Mouse (Mus musculus) MEL (cell line): ENCODE results near the gene Zfp644. TPM values are rescaled to one million over a fixed set of nuclear protein-coding genes. Genes with fewer than 3 reads are reported as not detected.
A peak's percentile ranks its signal among the peaks of the same experiment; 100 is the strongest.

Experiments used
- DNase-seq: peaks from one replicate; pipeline ENCODE4 v3.0.0; 2011; ENCODE audit warnings: low read depth, low spot score
- H3K27ac ChIP-seq: 2 replicates; pipeline ENCODE4 v1.5.1; 2012; ENCODE audit warnings: low read depth, mild to moderate bottlenecking, control low read depth, low read length, moderate library complexity; ENCODE audit not compliant: control insufficient read depth
- H3K27me3 ChIP-seq, 2 experiments: fragments of 150-350 bp in 1 of 2; sonication (generic) in 1 of 2; 2 replicates each; pipeline ENCODE4 v1.6.1; 2012; ENCODE audit warnings: low read length in 2 of 2, mild to moderate bottlenecking in 2 of 2, improper control_type of control experiment in 1 of 2, moderate library complexity in 1 of 2; ENCODE audit not compliant: insufficient read depth in 2 of 2, control insufficient read depth in 1 of 2
- H3K36me3 ChIP-seq, 2 experiments: 2 replicates each; pipeline ENCODE4 v1.6.1; 2012 to 2014; ENCODE audit warnings: low read length in 2 of 2, improper control_type of control experiment in 1 of 2, inconsistent platforms in 1 of 2, mild to moderate bottlenecking in 1 of 2; ENCODE audit not compliant: insufficient read depth in 2 of 2, control insufficient read depth in 1 of 2
- H3K4me1 ChIP-seq, 2 experiments: fragments of 150-350 bp in 1 of 2; sonication (generic) in 1 of 2; 2 replicates each; pipeline ENCODE4 v1.6.1; 2012; ENCODE audit warnings: low read length in 2 of 2, improper control_type of control experiment in 1 of 2, mild to moderate bottlenecking in 1 of 2; ENCODE audit not compliant: insufficient read depth in 2 of 2, control insufficient read depth in 1 of 2
- H3K4me3 ChIP-seq, 2 experiments: fragments of 150-350 bp in 1 of 2; sonication (generic) in 1 of 2; 2 replicates each; pipeline ENCODE4 v1.5.1; 2012; ENCODE audit warnings: low read depth in 2 of 2, low read length in 2 of 2, mild to moderate bottlenecking in 2 of 2, moderate library complexity in 2 of 2, control low read depth in 1 of 2, improper control_type of control experiment in 1 of 2; ENCODE audit not compliant: control insufficient read depth in 1 of 2, insufficient read depth in 1 of 2
- H3K79me2 ChIP-seq: 2 replicates; pipeline ENCODE4 v1.6.1; 2012; ENCODE audit warnings: mild to moderate bottlenecking, low read length, moderate library complexity; ENCODE audit not compliant: control insufficient read depth, poor library complexity, insufficient read depth
- H3K9ac ChIP-seq: 2 replicates; pipeline ENCODE4 v1.6.1; 2012; ENCODE audit warnings: low read depth, mild to moderate bottlenecking, control low read depth, low read length, moderate library complexity; ENCODE audit not compliant: control insufficient read depth, poor library complexity, severe bottlenecking
- H3K9me3 ChIP-seq: fragments of 150-350 bp; sonication (generic); replicated peaks from 2 replicates; pipeline ENCODE4 v1.6.1; 2012; ENCODE audit warnings: mild to moderate bottlenecking, low read length, improper control_type of control experiment, moderate library complexity; ENCODE audit not compliant: insufficient read depth
- BHLHE40 ChIP-seq: IDR thresholded peaks from 2 replicates; pipeline ENCODE4 v1.6.1; 2012; ENCODE audit warnings: low read depth, mild to moderate bottlenecking, inconsistent platforms, low read length, improper control_type of control experiment, borderline replicate concordance
- CHD1 ChIP-seq: IDR thresholded peaks from 2 replicates; pipeline ENCODE4 v1.6.1; 2012; ENCODE audit warnings: low read depth, mild to moderate bottlenecking, inconsistent platforms, low read length, improper control_type of control experiment
- CHD2 ChIP-seq: IDR thresholded peaks from 2 replicates; pipeline ENCODE4 v1.6.1; 2011; ENCODE audit warnings: low read length, improper control_type of control experiment
- CTCF ChIP-seq, 3 experiments: IDR thresholded peaks in 2 of 3; conservative IDR thresholded peaks in 1 of 3; 2 replicates each; pipeline ENCODE4 v1.5.1; 2011 to 2012; ENCODE audit warnings: low read length in 3 of 3, low read depth in 2 of 3, mild to moderate bottlenecking in 2 of 3, improper control_type of control experiment in 1 of 3, inconsistent platforms in 1 of 3, mixed read lengths in 1 of 3, moderate library complexity in 1 of 3; ENCODE audit not compliant: control insufficient read depth in 1 of 3, insufficient read depth in 1 of 3, poor library complexity in 1 of 3, severe bottlenecking in 1 of 3
- ELF1 ChIP-seq: IDR thresholded peaks from 2 replicates; pipeline ENCODE4 v1.6.1; 2014; ENCODE audit warnings: low read depth, mild to moderate bottlenecking, inconsistent platforms, low read length, improper control_type of control experiment, moderate library complexity
- EP300 ChIP-seq, 2 experiments: IDR thresholded peaks; 2 replicates each; pipeline ENCODE4 v1.6.1; 2011; ENCODE audit warnings: improper control_type of control experiment in 2 of 2, low read length in 2 of 2, low read depth in 1 of 2, mild to moderate bottlenecking in 1 of 2
- GABPA ChIP-seq: IDR thresholded peaks from 2 replicates; pipeline ENCODE4 v1.6.1; 2012; ENCODE audit warnings: low read depth, mild to moderate bottlenecking, inconsistent platforms, low read length, improper control_type of control experiment, moderate library complexity
- HCFC1 ChIP-seq: IDR thresholded peaks from 2 replicates; pipeline ENCODE4 v1.6.1; 2012; ENCODE audit warnings: low read depth, mild to moderate bottlenecking, inconsistent platforms, low read length, improper control_type of control experiment, moderate library complexity
- JUND ChIP-seq: IDR thresholded peaks from 2 replicates; pipeline ENCODE4 v1.6.1; 2011; ENCODE audit warnings: low read depth, mild to moderate bottlenecking, improper control_type of control experiment, low read length
- MAFK ChIP-seq: IDR thresholded peaks from 2 replicates; pipeline ENCODE4 v1.6.1; 2011; ENCODE audit warnings: low read depth, mild to moderate bottlenecking, low read length, improper control_type of control experiment, borderline replicate concordance
- MAX ChIP-seq: IDR thresholded peaks from 2 replicates; pipeline ENCODE4 v1.6.1; 2011; ENCODE audit warnings: low read length, improper control_type of control experiment
- MEF2A ChIP-seq: IDR thresholded peaks from 2 replicates; pipeline ENCODE4 v1.6.1; 2014; ENCODE audit warnings: low read depth, mild to moderate bottlenecking, inconsistent platforms, low read length, improper control_type of control experiment; ENCODE audit not compliant: poor library complexity, insufficient replicate concordance, severe bottlenecking; ENCODE audit errors: extremely low read depth
- MXI1 ChIP-seq: IDR thresholded peaks from 2 replicates; pipeline ENCODE4 v1.6.1; 2011; ENCODE audit warnings: mild to moderate bottlenecking, low read depth, low read length, improper control_type of control experiment
- POLR2AphosphoS2 ChIP-seq: IDR thresholded peaks from 2 replicates; pipeline ENCODE4 v1.6.1; 2011; ENCODE audit warnings: low read length, improper control_type of control experiment
- RAD21 ChIP-seq: IDR thresholded peaks from 2 replicates; pipeline ENCODE4 v1.6.1; 2011; ENCODE audit warnings: mild to moderate bottlenecking, low read depth, low read length, improper control_type of control experiment
- RCOR1 ChIP-seq: IDR thresholded peaks from 2 replicates; pipeline ENCODE4 v1.6.1; 2012; ENCODE audit warnings: low read depth, mild to moderate bottlenecking, inconsistent platforms, low read length, improper control_type of control experiment
- SMC3 ChIP-seq: IDR thresholded peaks from 2 replicates; pipeline ENCODE4 v1.6.1; 2011; ENCODE audit warnings: low read depth, low read length, improper control_type of control experiment
- TAL1 ChIP-seq: IDR thresholded peaks from 2 replicates; pipeline ENCODE4 v1.6.1; 2012; ENCODE audit warnings: mild to moderate bottlenecking, inconsistent platforms, low read length, moderate library complexity, mixed read lengths
- TBP ChIP-seq: IDR thresholded peaks from 2 replicates; pipeline ENCODE4 v1.8.0; 2011; ENCODE audit warnings: low read depth, low read length, improper control_type of control experiment
- TCF12 ChIP-seq: IDR thresholded peaks from 2 replicates; pipeline ENCODE4 v1.6.1; 2014; ENCODE audit warnings: low read depth, mild to moderate bottlenecking, inconsistent platforms, low read length, improper control_type of control experiment, moderate library complexity
- UBTF ChIP-seq: IDR thresholded peaks from 2 replicates; pipeline ENCODE4 v1.6.1; 2012; ENCODE audit warnings: low read depth, mild to moderate bottlenecking, inconsistent platforms, low read length, improper control_type of control experiment, moderate library complexity, borderline replicate concordance; ENCODE audit not compliant: insufficient read depth
- USF1 ChIP-seq: IDR thresholded peaks from 2 replicates; pipeline ENCODE4 v1.6.1; 2014; ENCODE audit warnings: low read depth, mild to moderate bottlenecking, inconsistent platforms, low read length, improper control_type of control experiment, moderate library complexity
- ZC3H11A ChIP-seq: IDR thresholded peaks from 2 replicates; pipeline ENCODE4 v1.6.1; 2012; ENCODE audit warnings: low read depth, mild to moderate bottlenecking, inconsistent platforms, low read length, improper control_type of control experiment
- ZNF384 ChIP-seq: IDR thresholded peaks from 2 replicates; pipeline ENCODE4 v1.6.1; 2012; ENCODE audit warnings: low read depth, mild to moderate bottlenecking, inconsistent platforms, low read length, improper control_type of control experiment
- polyA plus RNA-seq, 2 experiments: library from polyadenylated mRNA; stranded (reverse) in 1 of 2; unstranded in 1 of 2; fragments of >175 nt in 1 of 2; fragments of >200 nt in 1 of 2; gene quantifications; 2 replicates each; pipeline versions ENCODE4 v1.2.1 to v1.2.4; 2012; ENCODE audit warnings: low replicate concordance in 2 of 2, low read depth in 1 of 2; ENCODE audit not compliant: insufficient read length in 2 of 2, insufficient read depth in 1 of 2, missing spikeins in 1 of 2
- total RNA-seq: library from RNA; depleted of rRNA; stranded (reverse); fragments of 300-350 nt; gene quantifications from 2 replicates; pipeline ENCODE4 v1.2.3, GENCODE M21; 2012

Zfp644 gene
- total and polyA plus RNA-seq, 3 experiments, result 23.4 to 72.3 (median 34.4) TPM

DNA sequence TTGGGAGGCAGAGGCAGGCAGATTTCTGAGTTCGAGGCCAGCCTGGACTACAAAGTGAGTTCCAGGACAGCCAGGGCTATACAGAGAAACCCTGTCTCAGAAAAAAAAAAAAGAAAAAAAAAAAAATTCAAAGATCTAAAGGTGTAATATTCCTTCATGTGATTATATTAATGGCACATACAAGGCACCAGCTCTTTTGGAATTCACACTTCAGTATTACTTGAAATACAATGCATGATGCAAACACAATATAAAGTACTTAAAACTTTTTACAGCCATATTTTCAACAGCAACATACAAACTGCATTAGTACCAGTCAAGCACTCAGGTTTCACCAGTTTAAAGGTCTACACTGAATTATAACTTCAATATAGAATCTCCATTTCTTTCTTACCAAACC is 2.4 kb downstream of the Zfp644 start:
- H3K79me2 ChIP-seq, result peaks cover 52% of the 10 kb centered on the region
- peaks cover 3 to 11% of the 10 kb centered on the region in 2 experiments for H3K4me1 ChIP-seq
- H3K36me3 ChIP-seq, result peaks cover 18 to 28% of the 10 kb centered on the region in 2 experiments
- DNase-seq, result no peak
- peak overlapping the region; percentile 94 for H3K9ac ChIP-seq
- H3K27me3 ChIP-seq, result no peaks in the 10 kb centered on the region
- peak; percentile 67; the same call in 1 of the 2 replicates for TF ChIP-seq ZNF384
- no peak for TF ChIP-seq CHD2
- TF ChIP-seq, all 39 proteins: peak for 1
- no peak overlapping the region for H3K27ac ChIP-seq
- peak overlapping the region in 1 of 2 experiments; percentile 76; a peak in 2 of 4 replicates for H3K4me3 ChIP-seq
- H3K9me3 ChIP-seq, result no peaks in the 10 kb centered on the region

DNA sequence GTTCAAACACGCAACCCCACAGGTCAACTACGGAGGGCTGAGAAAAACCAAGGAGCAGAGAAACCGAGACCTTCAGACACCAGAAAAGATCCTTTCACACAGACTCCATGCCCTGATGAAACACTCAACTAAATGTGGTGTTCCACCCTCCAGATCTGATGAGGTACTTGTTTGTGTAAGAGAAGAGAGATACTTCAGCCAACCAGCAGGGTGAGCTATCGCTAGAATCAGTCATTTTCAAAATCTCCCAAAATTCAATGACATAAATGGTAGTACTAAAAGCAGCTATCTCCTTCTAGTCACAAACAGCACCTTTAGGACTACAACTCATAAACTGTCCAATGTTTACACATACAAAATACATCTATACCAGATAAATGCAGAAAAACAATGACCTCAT is 4.1 kb downstream of the Zfp644 start:
- TF ChIP-seq JUND, result no peak
- TF ChIP-seq UBTF, result no peak
- no peak for TF ChIP-seq POLR2AphosphoS2
- TF ChIP-seq EP300 (IDR thresholded peaks at IDR 0.05; ENCODE audit: low read depth in 1 of 2, low read length in 2 of 2), result no peak
- TF ChIP-seq GABPA, result no peak
- TF ChIP-seq ELF1, result no peak
- TF ChIP-seq CHD1, result no peak
- TF ChIP-seq TCF12, result no peak
- TF ChIP-seq MEF2A, result no peak
- no peak for TF ChIP-seq MAX
- peak; percentile 50 for TF ChIP-seq SMC3
- no peak for TF ChIP-seq HCFC1
- no peak for TF ChIP-seq BHLHE40
- no peak for TF ChIP-seq TBP
- TF ChIP-seq ZNF384, result no peak
- no peak for TF ChIP-seq ZC3H11A
- TF ChIP-seq MXI1, result no peak
- TF ChIP-seq CTCF (IDR thresholded peaks at IDR 0.05 in 2 of 3, conservative IDR thresholded peaks at IDR 0.05 in 1 of 3; ENCODE audit: control insufficient read depth in 1 of 3, insufficient read depth in 1 of 3, low read depth in 2 of 3, low read length in 3 of 3, poor library complexity in 1 of 3, severe bottlenecking in 1 of 3), result peak in 2 of 3 experiments; percentile 36 to 62; a peak in 3 of 6 replicates
- no peak for TF ChIP-seq USF1
- TF ChIP-seq RAD21, result peak; percentile 31
- no peak for TF ChIP-seq RCOR1
- TF ChIP-seq TAL1, result no peak
- TF ChIP-seq MAFK, result no peak
- TF ChIP-seq CHD2, result no peak
- Histone ChIP-seq H3K4me3 (no peak overlapping the region), H3K27ac (no peak overlapping the region), H3K4me1 (peaks cover 3 to 11% of the 10 kb centered on the region in 2 experiments), H3K36me3 (peaks cover 23 to 30% of the 10 kb centered on the region in 2 experiments), H3K9me3 (no peaks in the 10 kb centered on the region), H3K79me2 (peaks cover 58% of the 10 kb centered on the region), H3K27me3 (no peaks in the 10 kb centered on the region), H3K9ac (no peak overlapping the region)
- DNase-seq, result peak; percentile 71
